Mouse (Mus musculus) embryonic facial prominence, embryonic 11.5 days (tissue): ENCODE results near the gene Cend1. TPM values are rescaled to one million over a fixed set of nuclear protein-coding genes. Genes with fewer than 3 reads are reported as not detected.

Experiments used
- ATAC-seq: fragments of 200-750 bp; cut with Nextera tagmentation; replicated peaks from 2 replicates; pipeline ENCODE4 v1.8.0; 2017; ENCODE audit warnings: low read depth; ENCODE audit not compliant: insufficient number of reproducible peaks, low FRiP score, low TSS enrichment
- DNase-seq: peaks from one replicate; pipeline ENCODE4 v3.0.0-alpha.2; 2015; ENCODE audit warnings: low spot score
- H3K27ac ChIP-seq: fragments of 300-500 bp; sonication (generic); replicated peaks from 2 replicates; pipeline ENCODE4 v1.5.1; 2014; ENCODE audit warnings: mild to moderate bottlenecking, low read depth, low read length, control low read depth
- H3K27me3 ChIP-seq: fragments of 300-500 bp; sonication (generic); 2 replicates; pipeline ENCODE4 v1.6.1; 2014; ENCODE audit warnings: mild to moderate bottlenecking, low read length, moderate library complexity, mixed read lengths; ENCODE audit not compliant: control insufficient read depth, insufficient read depth
- H3K36me3 ChIP-seq: fragments of 300-500 bp; sonication (generic); replicated peaks from 2 replicates; pipeline ENCODE4 v1.6.1; 2014; ENCODE audit warnings: low read depth, mild to moderate bottlenecking, low read length, moderate library complexity, mixed read lengths; ENCODE audit not compliant: control insufficient read depth, insufficient read depth
- H3K4me1 ChIP-seq: fragments of 300-500 bp; sonication (generic); 2 replicates; pipeline ENCODE4 v1.6.1; 2014; ENCODE audit warnings: low read length, mixed read lengths; ENCODE audit not compliant: control insufficient read depth, insufficient read depth
- H3K4me2 ChIP-seq: fragments of 300-500 bp; sonication (generic); 2 replicates; pipeline ENCODE4 v1.6.1; 2014; ENCODE audit warnings: low read depth, mild to moderate bottlenecking, control low read depth, low read length, moderate library complexity
- H3K4me3 ChIP-seq: fragments of 300-500 bp; sonication (generic); 2 replicates; pipeline ENCODE4 v1.5.1; 2014; ENCODE audit warnings: low read depth, low read length, control low read depth
- H3K9ac ChIP-seq: fragments of 300-500 bp; sonication (generic); replicated peaks from 2 replicates; pipeline ENCODE4 v1.6.1; 2014; ENCODE audit warnings: mild to moderate bottlenecking, control low read depth, low read length
- H3K9me3 ChIP-seq: fragments of 300-500 bp; sonication (generic); replicated peaks from 2 replicates; pipeline ENCODE4 v1.6.1; 2016; ENCODE audit warnings: mild to moderate bottlenecking, low read length, inconsistent platforms, mixed read lengths; ENCODE audit not compliant: control insufficient read depth
- WGBS: fragments of 180-500 bp; shearing (Covaris S2); extraction: QIAGEN DNeasy Blood & Tissue Kit; methylation state at CpG from one replicate; pipeline ENCODE4 v1.1.7; 2014; 5-methylcytosine and 5-hydroxymethylcytosine counted together
- polyA plus RNA-seq: library from polyadenylated mRNA; unstranded; fragments of >200 nt; fragmentation: Nextera tagmentation; extraction: Ambion mirVana; gene quantifications from 2 replicates; pipeline ENCODE4 v1.2.1, GENCODE M21; 2014

The Cend1 gene
- polyA plus RNA-seq, 1 experiment from 2014 or later, result 2.5 TPM

GRCm38 (mm10) chr7:141433517-141434400 is 4.5 kb upstream of the Cend1 start:
- Histone ChIP-seq H3K27ac (no peak overlapping the region), H3K4me1 (peaks cover 5% of the 10 kb centered on the region; the same call in 1 of the 2 replicates)

DNA sequence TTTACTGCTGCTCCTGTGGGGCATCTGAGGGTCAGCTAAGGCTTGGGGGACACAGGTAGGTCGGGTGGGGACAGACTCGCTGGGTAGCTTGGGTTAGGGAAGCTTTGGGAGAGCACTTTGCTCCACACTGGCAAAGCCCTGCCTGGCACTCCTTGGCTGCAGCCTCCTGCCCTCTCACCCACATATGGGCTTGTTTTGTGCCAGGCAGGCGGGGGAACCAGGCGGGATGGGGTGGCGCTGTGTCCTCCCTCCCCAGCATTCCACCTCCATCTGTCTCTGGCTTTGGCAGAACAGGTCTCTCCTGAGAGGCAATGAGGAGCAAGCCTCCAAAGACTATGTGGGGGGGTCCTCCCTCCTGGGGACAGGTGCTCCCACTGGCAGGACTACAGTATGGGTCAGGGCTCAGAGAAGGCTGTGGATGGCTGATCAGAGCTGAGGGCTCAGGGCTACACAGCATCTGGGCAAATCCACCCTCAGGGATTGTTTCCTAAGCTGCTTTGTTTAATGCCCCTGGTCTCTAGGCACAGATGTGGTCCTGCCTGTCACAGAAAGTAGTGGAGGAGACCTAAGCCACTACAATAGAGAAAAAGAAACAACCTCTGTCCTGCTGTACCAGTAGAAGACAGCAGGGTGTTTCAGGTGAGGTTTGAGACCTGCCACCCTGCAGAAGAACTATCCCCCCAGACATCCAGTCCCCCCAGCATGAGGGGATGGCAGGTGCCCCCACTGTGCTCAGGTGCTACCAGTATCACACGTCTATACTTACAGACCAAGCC is 3.6 kb upstream of the Cend1 start:
- no peak overlapping the region for H3K4me3 ChIP-seq
- ATAC-seq (no peak), DNase-seq (no peak)
- no peak overlapping the region for H3K27ac ChIP-seq
- peaks cover 2% of the 10 kb centered on the region; the same call in 1 of the 2 replicates for H3K36me3 ChIP-seq
- H3K4me1 ChIP-seq, result peaks cover 5% of the 10 kb centered on the region; the same call in 1 of the 2 replicates
- H3K4me2 ChIP-seq, result no peak overlapping the region
- no peaks in the 10 kb centered on the region for H3K9me3 ChIP-seq
- no peaks in the 10 kb centered on the region for H3K27me3 ChIP-seq
- H3K9ac ChIP-seq, result no peak overlapping the region
- 86% methylated on average over 6 of the region's 6 CpGs for WGBS

More at GRCm38 (mm10) chr7:141433517-141434400, 4.5 kb upstream of the Cend1 start:
- ATAC-seq, result no peak
- H3K9me3 ChIP-seq, result no peaks in the 10 kb centered on the region
- H3K4me2 ChIP-seq, result peak overlapping the region; percentile 81
- H3K27me3 ChIP-seq, result no peaks in the 10 kb centered on the region
- peak overlapping the region; percentile 54 for H3K9ac ChIP-seq
- H3K4me3 ChIP-seq, result peak overlapping the region; percentile 38
- 77% methylated on average over 15 of the region's 15 CpGs for WGBS
- DNase-seq, result no peak
- H3K36me3 ChIP-seq, result peaks cover 2% of the 10 kb centered on the region; the same call in 1 of the 2 replicates

GRCm38 (mm10) chr7:141432186-141432611 is 2.9 kb upstream of the Cend1 start:
- Histone ChIP-seq H3K4me1 (peaks cover 5% of the 10 kb centered on the region; the same call in 1 of the 2 replicates), H3K9me3 (no peaks in the 10 kb centered on the region), H3K27me3 (no peaks in the 10 kb centered on the region), H3K9ac (no peak overlapping the region), H3K4me3 (no peak overlapping the region), H3K36me3 (peaks cover 2% of the 10 kb centered on the region; the same call in 1 of the 2 replicates), H3K27ac (no peak overlapping the region), H3K4me2 (no peak overlapping the region)
- WGBS, result 86% methylated on average over 8 of the region's 8 CpGs
- DNase-seq, result no peak
- ATAC-seq, result no peak

- Histone ChIP-seq H3K9ac (no peak overlapping the region), H3K27me3 (no peaks in the 10 kb centered on the region), H3K36me3 (peaks cover 2% of the 10 kb centered on the region; the same call in 1 of the 2 replicates), H3K4me1 (peaks cover 5% of the 10 kb centered on the region; the same call in 1 of the 2 replicates), H3K4me3 (no peak overlapping the region), H3K9me3 (no peaks in the 10 kb centered on the region), H3K4me2 (no peak overlapping the region), H3K27ac (no peak overlapping the region)
- ATAC-seq (no peak), DNase-seq (no peak)
- 92% methylated on average over 19 of the region's 19 CpGs for WGBS
Observed at GRCm38 (mm10) chr7:141431434-141432185, 2.3 kb upstream of the Cend1 start.

DNA sequence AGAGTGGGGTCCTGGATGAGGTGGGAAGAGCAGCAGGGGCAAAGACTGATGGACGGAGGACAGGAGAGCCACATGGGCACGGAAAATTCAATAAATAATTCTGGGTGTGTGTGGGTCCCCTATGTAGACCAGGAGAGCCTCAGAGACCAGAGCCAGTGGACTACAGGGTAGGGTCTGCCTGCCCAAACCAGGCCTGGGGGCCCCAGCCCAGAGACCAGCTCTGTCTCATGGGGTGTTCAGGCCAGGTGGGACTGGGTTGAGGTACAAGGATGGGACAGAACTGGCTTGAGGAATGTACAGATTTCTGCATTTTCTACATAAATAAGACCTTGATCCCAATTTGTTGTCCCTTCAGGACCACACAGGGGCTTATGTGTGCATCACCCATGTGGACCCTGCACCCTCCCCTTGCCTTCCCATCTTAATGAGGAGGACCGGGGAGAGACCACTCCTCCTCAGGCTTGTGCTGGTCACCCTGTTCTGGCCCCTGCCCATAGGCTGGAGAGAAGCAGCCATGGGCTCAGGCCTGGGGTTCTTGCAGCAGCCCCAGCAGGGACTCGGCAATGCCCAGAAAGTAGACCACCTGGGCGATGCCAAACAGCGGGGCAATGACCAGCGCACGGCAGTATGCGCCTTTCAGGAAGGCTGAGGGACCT is 1.4 kb upstream of the Cend1 start:
- Histone ChIP-seq H3K4me2 (no peak overlapping the region), H3K4me1 (peaks cover 5% of the 10 kb centered on the region; the same call in 1 of the 2 replicates), H3K9ac (no peak overlapping the region), H3K4me3 (no peak overlapping the region), H3K27ac (no peak overlapping the region), H3K9me3 (no peaks in the 10 kb centered on the region), H3K27me3 (no peaks in the 10 kb centered on the region), H3K36me3 (peaks cover 2% of the 10 kb centered on the region; the same call in 1 of the 2 replicates)
- 92% methylated on average over 9 of the region's 9 CpGs for WGBS
- DNase-seq, result no peak
- ATAC-seq, result no peak

DNA sequence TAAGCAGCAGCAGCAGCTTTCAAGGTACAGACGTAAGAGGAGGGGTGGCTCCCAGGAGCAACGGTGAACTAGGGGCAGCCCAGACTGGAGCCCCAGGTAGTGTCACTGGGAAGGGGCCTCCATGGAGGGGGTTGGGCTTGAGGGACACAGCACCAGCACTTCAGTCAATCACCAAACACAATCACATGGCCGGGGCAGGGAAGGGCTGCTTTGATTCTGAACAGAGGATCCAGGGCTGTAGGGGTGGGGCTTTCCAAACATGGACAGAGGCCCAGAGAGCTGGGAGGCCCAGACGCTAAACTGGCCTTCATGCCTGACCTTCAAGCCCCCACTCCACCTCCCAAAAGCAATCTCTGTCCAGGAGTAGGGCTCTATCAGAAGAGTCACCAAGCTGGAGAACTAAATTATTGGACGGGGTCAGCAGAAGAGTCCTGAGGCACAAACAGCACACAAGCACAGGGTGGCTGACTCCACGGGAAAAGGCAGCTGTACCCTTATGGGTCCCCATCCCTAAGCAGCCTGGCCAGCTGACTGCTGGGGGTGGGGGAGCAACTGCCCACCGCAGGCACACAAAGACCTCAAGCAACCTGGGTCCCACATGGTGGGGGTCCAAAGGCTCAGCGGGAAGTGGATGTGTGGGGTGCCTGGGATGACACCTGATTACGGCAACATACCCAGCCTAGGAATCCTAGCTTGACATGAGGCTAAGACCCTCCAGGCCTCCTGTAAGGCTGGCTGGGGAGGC is 721 bp upstream of the Cend1 start:
- 63% methylated on average over 9 of the region's 9 CpGs for WGBS
- DNase-seq, result no peak
- H3K36me3 ChIP-seq, result peaks cover 2% of the 10 kb centered on the region; the same call in 1 of the 2 replicates
- H3K9ac ChIP-seq, result no peak overlapping the region; the same call in 1 of the 2 replicates
- peaks cover 5% of the 10 kb centered on the region; the same call in 1 of the 2 replicates for H3K4me1 ChIP-seq
- no peak overlapping the region for H3K4me2 ChIP-seq
- no peak for ATAC-seq
- H3K9me3 ChIP-seq, result no peaks in the 10 kb centered on the region
- H3K27me3 ChIP-seq, result no peaks in the 10 kb centered on the region
- H3K27ac ChIP-seq, result no peak overlapping the region
- H3K4me3 ChIP-seq, result no peak overlapping the region
